Mouse (Mus musculus) limb, embryonic 11.5 days (tissue): ENCODE measurements at regions not wholly inside any gene's neighbourhood (a gene's known extent, or its start where the extent isn't known, plus 50 kb on each side); places are given as distances from the start of the nearest gene placed in this dataset.

Source experiments
- ATAC-seq: fragments of 200-750 bp; cut with Nextera tagmentation; 2 replicates; pipeline ENCODE4 v1.8.0; 2017; ENCODE audit warnings: low read depth; ENCODE audit not compliant: insufficient number of reproducible peaks, low FRiP score, low TSS enrichment
- DNase-seq: peaks from one replicate; pipeline ENCODE4 v3.0.0-alpha.2; 2015; ENCODE audit warnings: low spot score
- H3K27ac ChIP-seq: fragments of 300-500 bp; sonication (generic); replicated peaks from 2 replicates; pipeline ENCODE4 v1.5.1; 2014; ENCODE audit warnings: low read depth, mild to moderate bottlenecking, low read length
- H3K27me3 ChIP-seq: fragments of 300-500 bp; sonication (generic); 2 replicates; pipeline ENCODE4 v1.6.1; 2014; ENCODE audit warnings: mild to moderate bottlenecking, low read length, mixed read lengths; ENCODE audit not compliant: control insufficient read depth, insufficient read depth
- H3K36me3 ChIP-seq: fragments of 300-500 bp; sonication (generic); 2 replicates; pipeline ENCODE4 v1.6.1; 2014; ENCODE audit warnings: mild to moderate bottlenecking, low read length, moderate library complexity, mixed read lengths; ENCODE audit not compliant: control insufficient read depth, insufficient read depth
- H3K4me1 ChIP-seq: fragments of 300-500 bp; sonication (generic); 2 replicates; pipeline ENCODE4 v1.6.1; 2014; ENCODE audit warnings: low read length, mixed read lengths; ENCODE audit not compliant: control insufficient read depth, insufficient read depth
- H3K4me2 ChIP-seq: fragments of 300-500 bp; sonication (generic); 2 replicates; pipeline ENCODE4 v1.6.1; 2014; ENCODE audit warnings: low read depth, mild to moderate bottlenecking, moderate library complexity; ENCODE audit not compliant: severe bottlenecking
- H3K4me3 ChIP-seq: fragments of 300-500 bp; sonication (generic); 2 replicates; pipeline ENCODE4 v1.5.1; 2014; ENCODE audit warnings: low read depth, low read length
- H3K9ac ChIP-seq: fragments of 300-500 bp; sonication (generic); 2 replicates; pipeline ENCODE4 v1.6.1; 2014; ENCODE audit warnings: mild to moderate bottlenecking, low read length
- H3K9me3 ChIP-seq: fragments of 300-500 bp; sonication (generic); 2 replicates; pipeline ENCODE4 v1.6.1; 2016; ENCODE audit warnings: low read length; ENCODE audit not compliant: control insufficient read depth
- whole genome bisulfite sequencing: fragments of 180-500 bp; shearing (Covaris S2); extraction: QIAGEN DNeasy Blood & Tissue Kit; methylation state at CpG from one replicate; pipeline ENCODE4 v1.1.7; 2014; 5-methylcytosine and 5-hydroxymethylcytosine counted together

DNA sequence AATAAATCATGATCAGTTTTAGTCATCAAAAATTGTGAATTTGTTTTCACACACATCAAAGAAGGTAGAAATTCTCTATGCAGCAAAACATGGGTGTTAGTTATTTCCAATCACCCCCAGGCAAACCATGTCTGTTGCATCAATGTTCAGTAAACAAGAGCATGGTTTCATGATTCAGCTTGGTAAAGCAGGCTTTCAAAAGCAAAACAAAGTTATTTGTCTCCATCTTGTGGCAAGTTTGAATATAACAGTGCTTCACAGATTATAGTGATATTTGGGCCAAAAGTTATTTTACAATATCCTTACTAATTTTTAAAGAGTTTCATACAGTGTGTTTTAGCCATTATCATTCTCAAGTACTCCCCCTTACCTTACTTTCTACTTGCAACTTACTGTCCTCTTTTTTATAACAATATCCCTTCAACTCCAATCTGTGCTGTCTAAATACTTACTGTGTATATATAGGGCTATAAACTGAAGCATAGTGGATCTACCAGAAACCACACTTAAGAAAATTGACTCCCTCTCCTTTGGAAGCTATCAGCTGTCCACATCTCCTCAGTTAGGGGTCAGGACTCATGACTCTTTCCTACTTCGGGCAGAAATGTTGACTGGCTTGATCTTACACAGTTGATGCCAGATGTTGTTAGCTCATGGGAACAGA lies 211.3 kb upstream of the Foxg1 start:
- H3K4me2 ChIP-seq: no peak overlapping the region
- no peaks in the 10 kb centered on the region for H3K36me3 ChIP-seq
- no peak overlapping the region for H3K9ac ChIP-seq
- 44% methylated on average over 1 of the region's 1 CpGs for WGBS
- DNase-seq (no peak), ATAC-seq (no peak)
- no peak overlapping the region for H3K27ac ChIP-seq
- no peak overlapping the region for H3K4me3 ChIP-seq
- H3K27me3 ChIP-seq: no peaks in the 10 kb centered on the region
- no peaks in the 10 kb centered on the region for H3K4me1 ChIP-seq
- no peaks in the 10 kb centered on the region for H3K9me3 ChIP-seq

DNA sequence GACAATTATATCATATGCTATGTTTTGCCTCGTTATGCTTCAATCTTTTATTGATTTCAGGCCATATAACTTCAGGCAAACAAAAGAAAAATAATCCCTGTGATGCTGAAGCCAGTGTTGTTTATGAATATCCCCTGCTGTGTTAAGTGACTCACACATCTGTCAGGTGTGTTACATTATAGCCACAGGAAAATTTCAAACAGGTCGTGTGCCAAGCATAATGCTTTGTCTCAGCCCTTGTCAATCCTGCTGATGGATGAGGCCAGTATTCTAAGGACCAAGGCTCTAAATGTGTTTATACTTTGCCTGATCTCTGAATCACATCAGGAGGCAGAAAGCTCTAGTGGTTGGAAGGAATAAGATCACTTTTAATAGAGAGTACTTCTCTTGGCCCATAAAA lies 191.1 kb upstream of the Foxg1 start:
- ATAC-seq: no peak
- H3K27ac ChIP-seq: no peak overlapping the region
- no peak overlapping the region for H3K9ac ChIP-seq
- no peak overlapping the region for H3K4me3 ChIP-seq
- no peaks in the 10 kb centered on the region for H3K4me1 ChIP-seq
- H3K27me3 ChIP-seq: no peaks in the 10 kb centered on the region
- no peaks in the 10 kb centered on the region for H3K9me3 ChIP-seq
- no peak for DNase-seq
- 40% methylated on average over 2 of the region's 2 CpGs for WGBS
- no peak overlapping the region for H3K4me2 ChIP-seq
- no peaks in the 10 kb centered on the region for H3K36me3 ChIP-seq

DNA sequence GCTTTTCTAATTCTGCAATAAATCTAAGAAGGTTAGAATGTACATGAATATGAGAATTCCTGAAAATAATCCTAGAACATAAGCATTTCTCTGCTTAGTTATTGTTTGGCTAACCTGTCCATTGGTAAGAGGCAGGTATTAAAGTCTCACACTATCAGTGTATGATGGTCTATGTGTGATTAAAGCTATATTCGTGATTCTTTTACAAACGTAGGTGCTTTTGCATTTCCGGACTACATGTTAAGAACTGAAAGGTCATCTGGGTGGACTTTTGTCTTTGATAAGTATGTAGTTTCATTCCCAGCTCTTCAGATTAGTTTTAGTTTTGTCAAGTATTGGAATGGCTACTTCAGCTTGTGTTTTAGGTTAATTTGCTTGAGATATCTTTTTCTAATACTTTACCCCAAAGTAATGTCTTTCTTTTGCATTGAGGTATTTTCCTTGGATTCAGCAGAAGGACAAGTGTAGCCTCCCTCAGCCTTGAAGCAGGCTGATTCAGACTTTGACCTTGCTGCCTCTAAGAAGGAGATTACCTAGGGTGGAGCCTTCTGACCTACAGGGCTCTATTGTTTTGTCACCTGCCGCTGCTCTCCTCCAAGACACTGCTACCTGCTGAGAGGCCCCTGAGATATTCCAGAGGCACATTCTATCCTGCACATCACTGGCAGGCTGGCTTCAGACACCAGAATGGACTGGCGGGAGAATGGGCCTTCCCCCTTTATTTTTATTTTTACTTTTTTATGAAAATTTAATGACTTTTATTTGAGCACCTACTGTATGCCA lies 148.7 kb upstream of the Foxg1 start:
- 85% methylated on average over 5 of the region's 5 CpGs for WGBS
- H3K27me3 ChIP-seq: no peaks in the 10 kb centered on the region
- no peak for ATAC-seq
- no peak overlapping the region for H3K4me3 ChIP-seq
- no peak overlapping the region for H3K4me2 ChIP-seq
- DNase-seq: no peak
- no peak overlapping the region for H3K9ac ChIP-seq
- no peaks in the 10 kb centered on the region for H3K4me1 ChIP-seq
- no peaks in the 10 kb centered on the region for H3K9me3 ChIP-seq
- no peaks in the 10 kb centered on the region for H3K36me3 ChIP-seq
- H3K27ac ChIP-seq: no peak overlapping the region
